Mouse (Mus musculus) erythroblast, embryonic 14.5 days (primary cell): ENCODE measurements around the gene Lats1.

ENCODE experiments used
- GATA1 ChIP-seq: IDR thresholded peaks from 2 replicates; pipeline ENCODE4 v1.6.1; 2012; ENCODE audit warnings: low read length, inconsistent platforms, mixed read lengths
- TAL1 ChIP-seq: IDR thresholded peaks from 3 replicates; pipeline ENCODE4 v1.6.1; 2012; ENCODE audit warnings: low read length, inconsistent platforms, mixed read lengths

GRCm38 (mm10) chr10:7715056-7715455 lies 34.0 kb downstream of the Lats1 start:
- TF ChIP-seq GATA1 (no peak), TAL1 (no peak)
